Mouse (Mus musculus) layer of hippocampus, postnatal 25 days (tissue): ENCODE data around the gene Hamp. TPM values are rescaled to one million over a fixed set of nuclear protein-coding genes. Genes with fewer than 3 reads are reported as not detected.
"Not testable (repeated sequence)": the region's sequence is repeated elsewhere in the genome, so short reads cannot be mapped to it uniquely, and the experiment has no call there.

Source experiments
- DNase-seq, 2 experiments: peaks; one replicate each; pipeline ENCODE4 v3.0.0; 2022; ENCODE audit warnings: mixed read lengths in 2 of 2, low spot score in 1 of 2; ENCODE audit errors: extremely low spot score in 1 of 2
- total RNA-seq, 2 experiments: library from RNA; stranded (reverse); gene quantifications; 2 replicates each; pipeline ENCODE4 v1.2.3; 2021

The Hamp gene
- total RNA-seq, 2 experiments from 2014 or later, result not detected

- peak; percentile 54 to 70 for DNase-seq
Measured at GRCm38 (mm10) chr7:30956756-30957366, 13.0 kb upstream of the Hamp start, which contains the start of gene Usf2. TSS of gene Usf2 (minus strand) at chr7:30956803.

GRCm38 (mm10) chr7:30956357-30956751 lies 12.5 kb upstream of the Hamp start:
- DNase-seq, result no peak

GRCm38 (mm10) chr7:30955584-30956356 lies 11.9 kb upstream of the Hamp start:
- peak; percentile 77 to 78 for DNase-seq

DNA sequence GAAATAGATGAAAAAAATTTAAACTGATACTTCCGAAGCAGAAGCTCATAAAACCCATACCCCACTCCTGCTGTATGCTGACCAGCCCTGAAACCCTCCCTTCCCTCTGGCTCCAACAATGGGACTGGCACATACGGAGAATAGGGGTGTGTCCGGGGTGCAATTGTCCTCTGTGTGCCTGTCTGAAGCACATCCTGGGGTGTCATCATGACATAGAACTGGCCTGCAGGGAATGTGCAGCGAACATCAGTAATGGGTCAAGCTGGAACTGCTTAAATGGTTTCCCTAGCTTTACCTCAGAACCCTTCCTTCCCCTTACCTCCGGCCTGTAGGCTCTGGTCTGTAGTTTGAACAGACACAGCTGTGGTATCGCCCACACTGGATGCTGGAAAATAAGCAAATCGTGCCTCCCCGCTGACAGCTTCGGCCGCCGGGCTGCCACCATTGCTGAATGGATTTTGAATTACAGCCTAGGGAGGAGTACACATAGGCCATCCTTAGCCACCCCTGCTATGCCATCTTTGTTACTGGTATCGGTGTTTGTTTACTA lies 11.2 kb upstream of the Hamp start:
- no peak for DNase-seq

- DNase-seq, result no peak
Measured at GRCm38 (mm10) chr7:30954036-30954435, 10.2 kb upstream of the Hamp start.

DNA sequence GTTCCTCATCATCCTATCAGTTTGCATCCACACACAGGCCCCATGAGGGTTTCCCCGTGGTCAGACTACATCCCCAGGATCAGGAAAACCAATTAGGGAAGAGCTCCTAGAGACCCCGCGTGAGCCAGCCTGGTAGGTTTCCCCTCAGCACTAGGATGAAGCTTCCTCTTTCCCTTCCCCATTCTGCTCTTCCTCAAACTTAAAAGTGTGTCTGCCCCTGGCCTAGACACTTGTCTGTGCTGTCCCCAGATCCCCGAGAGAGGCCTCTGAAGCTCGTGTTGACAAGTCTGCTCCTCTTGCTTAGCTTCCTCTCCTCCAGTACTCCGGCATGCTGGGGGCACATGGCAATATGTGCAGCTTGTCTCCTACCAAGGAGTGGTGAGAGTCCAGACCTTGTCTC lies 9.6 kb upstream of the Hamp start:
- DNase-seq, result no peak

GRCm38 (mm10) chr7:30952441-30953265 lies 8.8 kb upstream of the Hamp start:
- DNase-seq, result no peak

DNA sequence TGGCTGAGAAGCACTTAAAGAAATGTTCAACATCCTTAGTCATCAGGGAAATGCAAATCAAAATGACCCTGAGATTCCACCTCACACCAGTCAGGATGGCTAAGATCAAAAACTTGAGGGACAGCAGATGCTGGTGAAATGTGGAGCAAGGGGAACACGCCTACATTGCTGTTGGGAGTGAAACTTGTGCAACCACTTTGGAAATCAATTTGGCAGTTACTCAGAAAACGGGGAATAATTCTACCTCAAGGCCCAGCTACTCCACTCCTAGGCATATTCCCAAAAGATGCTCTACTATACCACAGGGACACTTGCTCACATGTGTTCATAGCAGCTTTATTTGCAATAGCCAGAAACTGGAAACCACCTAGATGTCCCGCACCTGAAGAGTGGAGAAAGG lies 6.1 kb upstream of the Hamp start:
- not testable (repeated sequence) for DNase-seq

DNA sequence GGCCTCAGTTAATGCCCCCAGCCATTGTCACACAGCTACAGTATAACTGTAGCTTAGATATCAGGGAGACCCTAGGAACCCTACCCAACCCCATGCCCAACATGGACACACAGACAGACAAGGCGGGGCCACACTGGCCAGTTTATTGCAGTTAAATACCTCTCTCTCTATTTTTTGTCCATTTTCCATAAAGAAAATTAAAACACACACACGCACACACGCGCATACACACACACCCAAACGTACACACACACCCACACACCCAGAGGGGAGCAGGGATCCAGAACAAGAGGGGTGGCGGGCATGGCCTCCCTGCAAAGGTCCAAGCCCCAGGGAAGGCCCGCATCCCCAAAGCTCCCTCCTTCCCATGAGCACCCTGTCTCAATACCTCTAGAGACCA lies 2.0 kb upstream of the Hamp start:
- DNase-seq, result no peak

GRCm38 (mm10) chr7:30945466-30945865 lies 1.6 kb upstream of the Hamp start:
- not testable (repeated sequence) for DNase-seq

- not testable (repeated sequence) for DNase-seq
Measured at GRCm38 (mm10) chr7:30944706-30945105, 874 bp upstream of the Hamp start.

DNA sequence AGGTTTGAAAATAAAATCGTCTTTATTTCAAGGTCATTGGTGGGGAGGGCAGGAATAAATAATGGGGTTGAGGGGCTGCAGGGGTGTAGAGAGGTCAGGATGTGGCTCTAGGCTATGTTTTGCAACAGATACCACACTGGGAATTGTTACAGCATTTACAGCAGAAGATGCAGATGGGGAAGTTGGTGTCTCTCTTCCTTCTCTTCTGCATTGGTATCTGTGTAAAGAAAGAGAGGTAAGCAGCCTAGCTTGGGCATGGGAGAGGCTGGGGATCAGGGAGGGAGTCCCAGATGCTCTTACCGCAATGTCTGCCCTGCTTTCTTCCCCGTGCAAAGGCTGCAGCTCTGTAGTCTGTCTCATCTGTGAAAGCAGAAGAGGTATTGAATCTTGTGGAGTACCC lies 1.5 kb downstream of the Hamp start:
- not testable (repeated sequence) for DNase-seq

DNA sequence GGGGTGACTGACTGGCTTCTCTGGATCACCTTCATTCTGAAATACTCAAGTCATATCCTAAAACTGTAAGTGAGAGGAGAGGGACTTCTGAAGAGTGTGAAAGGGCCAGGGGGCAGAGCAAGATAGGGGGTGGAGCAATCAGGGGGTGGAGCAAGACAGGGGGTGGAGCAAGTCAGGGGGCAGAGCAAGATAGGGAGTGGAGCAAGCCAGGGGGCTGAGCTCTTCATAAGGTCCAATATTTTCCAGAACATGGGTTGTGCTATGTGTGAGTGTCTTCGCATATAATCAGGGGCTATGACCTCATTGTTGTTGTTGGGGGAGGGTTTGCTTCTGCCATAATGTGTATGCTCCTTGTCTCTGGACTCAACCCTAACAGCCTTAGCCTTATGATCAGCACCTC lies 3.8 kb downstream of the Hamp start:
- DNase-seq, result not testable (repeated sequence)

DNA sequence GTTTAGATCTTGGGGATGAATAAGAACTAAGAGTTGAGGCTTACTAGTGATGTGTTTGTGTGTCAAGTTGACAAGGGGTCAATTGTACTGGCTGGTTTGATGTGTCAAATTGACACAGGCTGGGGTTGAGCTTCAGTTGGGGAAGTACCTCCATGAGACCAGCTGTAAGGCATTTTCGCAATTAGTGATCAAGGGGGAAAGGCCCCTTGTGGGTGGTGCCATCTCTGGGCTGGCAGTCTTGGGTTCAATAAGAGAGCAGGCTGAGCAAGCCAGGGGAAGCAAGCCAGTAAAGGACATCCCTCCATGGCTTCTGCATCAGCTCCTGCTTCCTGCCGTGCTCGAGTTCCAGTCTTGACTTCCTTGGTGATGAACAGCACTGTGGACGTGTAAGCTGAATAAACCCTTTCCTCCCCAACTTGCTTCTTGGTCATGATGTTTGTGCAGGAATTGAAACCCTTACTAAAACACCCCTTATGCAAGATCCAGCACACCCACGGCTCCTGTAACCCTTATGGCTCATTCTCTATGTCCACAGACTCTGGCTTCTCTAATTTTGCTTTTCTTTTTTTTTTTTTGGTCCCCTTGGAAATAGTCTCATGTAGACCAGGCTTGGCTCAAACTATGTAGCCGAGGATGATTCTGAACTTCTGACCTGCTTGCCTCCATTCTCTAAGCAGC lies 8.3 kb downstream of the Hamp start:
- DNase-seq, result not testable (repeated sequence)

GRCm38 (mm10) chr7:30924581-30924980 lies 19.3 kb downstream of the Hamp start, which contains the start of gene Hamp2:
TSS of gene Hamp2 (minus strand) at chr7:30924681.
- not testable (repeated sequence) for DNase-seq

- DNase-seq, result no peak
Measured at GRCm38 (mm10) chr7:30924071-30924470, 19.8 kb downstream of the Hamp start.

DNA sequence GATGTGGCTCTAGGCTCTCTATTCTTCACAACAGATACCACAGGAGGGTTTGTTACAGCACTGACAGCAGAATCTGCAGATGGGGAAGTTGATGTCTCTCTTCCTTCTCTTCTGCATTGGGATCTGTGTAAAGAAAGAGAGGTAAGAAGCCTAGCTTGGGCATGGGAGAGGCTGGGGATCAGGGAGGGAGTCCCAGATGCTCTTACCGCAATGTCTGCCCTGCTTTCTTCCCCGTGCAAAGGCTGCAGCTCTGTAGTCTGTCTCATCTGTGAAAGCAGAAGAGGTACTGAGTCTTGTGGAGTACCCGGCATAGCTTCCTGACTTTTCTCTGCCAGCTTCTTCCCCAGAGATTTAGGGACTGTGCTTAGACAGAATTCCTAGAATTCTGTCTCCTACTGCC lies 21.3 kb downstream of the Hamp start:
- DNase-seq, result not testable (repeated sequence)

DNA sequence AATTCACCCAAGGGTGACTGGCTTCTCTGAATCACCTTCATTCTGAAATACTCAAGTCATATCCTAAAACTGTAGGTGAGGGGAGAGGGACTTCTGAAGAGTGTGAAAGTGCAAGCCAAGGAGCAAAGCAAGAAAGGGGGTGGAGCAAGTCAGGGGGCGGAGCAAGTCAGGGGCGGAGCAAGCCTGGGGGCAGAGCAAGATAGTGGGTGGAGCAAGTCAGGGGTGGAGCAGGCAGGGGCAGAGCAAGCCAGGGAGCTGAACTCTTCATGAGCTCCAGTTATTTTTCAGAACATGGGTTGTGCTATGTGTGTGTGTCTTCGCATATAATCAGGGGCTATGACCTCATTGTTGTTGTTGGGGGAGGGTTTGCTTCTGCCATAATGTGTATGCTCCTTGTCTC lies 23.6 kb downstream of the Hamp start:
- no peak for DNase-seq

- DNase-seq, result no peak
Measured at GRCm38 (mm10) chr7:30917219-30917618, 26.6 kb downstream of the Hamp start.

GRCm38 (mm10) chr7:30916713-30917112 lies 27.1 kb downstream of the Hamp start:
- DNase-seq, result no peak
